Mouse (Mus musculus) olfactory bulb, adult 2 months (tissue): ENCODE measurements at regions not wholly inside any gene's neighbourhood (a gene's known extent, or its start where the extent isn't known, plus 50 kb on each side); places are given as distances from the start of the nearest gene placed in this dataset.

Experiments
- CTCF ChIP-seq: fragments of 200-500 bp; IDR thresholded peaks from 2 replicates; pipeline ENCODE4 v1.5.1; 2012; ENCODE audit warnings: low read depth, mild to moderate bottlenecking, low read length, moderate library complexity; ENCODE audit not compliant: insufficient read depth
- POLR2A ChIP-seq: fragments of 200-500 bp; IDR thresholded peaks from 2 replicates; pipeline ENCODE4 v1.6.1; 2012; ENCODE audit warnings: mild to moderate bottlenecking, low read depth, low read length, moderate library complexity; ENCODE audit not compliant: insufficient read depth

DNA sequence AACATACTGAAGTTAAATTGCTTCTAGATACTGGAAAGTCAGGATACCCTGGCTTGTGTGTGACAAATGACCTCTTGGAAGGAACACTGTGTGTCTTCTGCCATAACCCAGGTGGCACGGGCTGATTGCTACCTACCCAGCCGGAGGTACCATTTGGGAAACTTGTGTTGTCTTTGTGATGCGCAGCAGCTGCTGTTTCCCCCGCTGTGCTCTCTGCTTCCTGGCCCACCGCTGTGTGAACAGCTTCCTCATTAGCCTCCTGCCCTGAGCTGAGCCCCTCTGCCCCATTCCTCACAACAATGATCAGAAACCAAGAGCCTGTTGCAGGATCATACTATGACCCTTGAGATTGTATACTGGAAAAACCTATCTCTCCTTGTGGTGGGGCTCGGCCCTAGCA is 51.9 kb upstream of the Cldn5 start:
- no peak for TF ChIP-seq CTCF
- TF ChIP-seq POLR2A: no peak
